Mouse (Mus musculus) layer of hippocampus, adult 8-10 months (tissue): ENCODE data around the gene Kcnh1. TPM values are rescaled to one million over a fixed set of nuclear protein-coding genes. Genes with fewer than 3 reads are reported as not detected.

Source experiments
- DNase-seq, 2 experiments: peaks; one replicate each; pipeline ENCODE4 v3.0.0; 2022; ENCODE audit warnings: low spot score in 2 of 2
- total RNA-seq, 4 experiments: library from RNA; stranded (reverse); gene quantifications; 2 replicates each; pipeline ENCODE4 v1.2.4; 2022

Gene Kcnh1
- total RNA-seq, 4 experiments from 2014 or later = 28.9 to 35.3 (median 32.4) TPM

GRCm38 (mm10) chr1:192520836-192521435 is 330.4 kb downstream of the Kcnh1 start:
- DNase-seq = no peak

- no peak for DNase-seq
These were observed 332.0 kb downstream of the Kcnh1 start for GRCm38 (mm10) chr1:192522376-192523178.

GRCm38 (mm10) chr1:192525711-192526350 is 335.3 kb downstream of the Kcnh1 start:
- DNase-seq = no peak

- no peak for DNase-seq
These were observed 341.0 kb downstream of the Kcnh1 start for GRCm38 (mm10) chr1:192531490-192532146.

GRCm38 (mm10) chr1:192532212-192532611 is 341.6 kb downstream of the Kcnh1 start:
- no peak for DNase-seq

GRCm38 (mm10) chr1:192533016-192533415 is 342.4 kb downstream of the Kcnh1 start:
- no peak for DNase-seq

- DNase-seq = no peak
These were observed 345.9 kb downstream of the Kcnh1 start for GRCm38 (mm10) chr1:192536440-192536839.

GRCm38 (mm10) chr1:192537169-192537568 is 346.6 kb downstream of the Kcnh1 start:
- DNase-seq = no peak

GRCm38 (mm10) chr1:192542093-192542492 is 351.5 kb downstream of the Kcnh1 start:
- no peak for DNase-seq

- DNase-seq = no peak
These were observed 353.1 kb downstream of the Kcnh1 start for GRCm38 (mm10) chr1:192543686-192544085.

- no peak for DNase-seq
These were observed 353.5 kb downstream of the Kcnh1 start for GRCm38 (mm10) chr1:192544091-192544490.

- no peak for DNase-seq
These were observed 354.3 kb downstream of the Kcnh1 start for GRCm38 (mm10) chr1:192544901-192545300.

GRCm38 (mm10) chr1:192546843-192547242 is 356.3 kb downstream of the Kcnh1 start:
- no peak for DNase-seq

GRCm38 (mm10) chr1:192550561-192550960 is 360.0 kb downstream of the Kcnh1 start:
- DNase-seq = no peak

GRCm38 (mm10) chr1:192555516-192555915 is 364.9 kb downstream of the Kcnh1 start:
- DNase-seq = no peak

GRCm38 (mm10) chr1:192557978-192558594 is 367.5 kb downstream of the Kcnh1 start:
- peak in 1 of 2 experiments; percentile 25 for DNase-seq

- no peak for DNase-seq
These were observed 368.8 kb downstream of the Kcnh1 start for GRCm38 (mm10) chr1:192559341-192559740.
